Mouse (Mus musculus) ES-E14 (cell line): ENCODE data around the gene Ccdc84.
A peak's percentile ranks its signal among the peaks of the same experiment; 100 is the strongest.

ENCODE experiments used
- CHD2 ChIP-seq: IDR thresholded peaks from 2 replicates; pipeline ENCODE4 v1.6.1; 2014; ENCODE audit warnings: mild to moderate bottlenecking, low read depth, low read length, inconsistent platforms
- MAFK ChIP-seq: IDR thresholded peaks from 2 replicates; pipeline ENCODE4 v1.6.1; 2014; ENCODE audit warnings: mild to moderate bottlenecking, low read depth, low read length, inconsistent platforms; ENCODE audit not compliant: insufficient read depth
- ZNF384 ChIP-seq: IDR thresholded peaks from 2 replicates; pipeline ENCODE4 v1.6.1; 2012; ENCODE audit warnings: low read depth, low read length, inconsistent platforms

DNA sequence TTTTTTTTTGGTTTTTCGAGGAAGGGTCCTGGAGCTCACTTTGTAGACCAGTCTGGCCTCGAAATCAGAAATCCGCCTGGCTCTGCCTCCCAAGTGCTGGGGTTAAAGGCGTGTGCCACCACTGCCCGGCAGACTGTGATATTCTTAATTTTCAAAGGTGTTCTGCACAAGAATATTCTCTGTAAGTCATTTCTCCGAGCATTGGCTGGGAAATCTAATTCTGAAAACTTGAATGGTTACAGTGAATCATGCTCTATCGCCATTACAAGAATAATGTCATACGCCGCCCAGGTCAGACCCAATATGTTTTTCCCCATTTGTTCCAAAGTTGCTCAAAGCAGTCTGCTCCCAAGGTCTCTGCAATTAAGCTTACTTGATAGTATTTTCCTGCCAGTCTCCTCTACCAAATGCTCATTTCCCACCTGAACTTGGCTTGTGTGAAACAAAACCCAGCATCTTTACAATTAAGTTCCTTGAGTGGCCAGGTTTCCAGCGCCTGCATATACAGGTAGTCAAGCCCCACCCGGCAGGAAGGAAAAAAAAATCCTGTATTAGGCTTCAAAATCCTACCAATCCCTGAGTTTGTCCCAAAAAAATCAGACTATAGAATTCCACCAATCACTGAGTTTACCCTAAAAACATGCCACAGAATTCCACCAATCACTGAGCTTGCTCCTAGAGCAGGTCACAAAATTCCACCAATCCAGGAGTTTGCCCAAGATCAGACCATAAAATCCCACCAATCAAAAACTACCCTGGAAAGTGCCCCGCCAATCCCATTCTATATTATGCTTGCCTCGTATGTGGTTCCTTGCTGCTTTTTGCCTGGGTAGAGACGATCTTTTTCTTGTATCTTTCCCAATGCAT, at the start of gene Ccdc84:
- TF ChIP-seq ZNF384 (peak; percentile 99), MAFK (no peak), CHD2 (peak; percentile 74)
